Mouse (Mus musculus) cerebellum, adult 2 months (tissue): ENCODE measurements around the gene Lpar3.

Source experiments
- CTCF ChIP-seq: fragments of 200-500 bp; IDR thresholded peaks from 2 replicates; pipeline ENCODE4 v1.5.1; 2011; ENCODE audit warnings: low read depth, mild to moderate bottlenecking, control low read depth, low read length, moderate library complexity, borderline replicate concordance; ENCODE audit not compliant: insufficient read depth
- POLR2A ChIP-seq: fragments of 200-500 bp; IDR thresholded peaks from 2 replicates; pipeline ENCODE4 v1.6.1; 2011; ENCODE audit warnings: low read length, control low read depth, borderline replicate concordance; ENCODE audit not compliant: insufficient read depth

GRCm38 (mm10) chr3:146184992-146185657 is 35.6 kb upstream of the Lpar3 start:
- TF ChIP-seq POLR2A, result no peak
- peak; percentile 77 for TF ChIP-seq CTCF
